Mouse (Mus musculus): ENCODE results near the gene Ccdc136. TPM values are rescaled to one million over a fixed set of nuclear protein-coding genes. Genes with fewer than 3 reads are reported as not detected.

Ccdc136 gene
- total and polyA plus RNA-seq, 3 experiments: 0.02 to 0.11 TPM; not detected in 1

DNA sequence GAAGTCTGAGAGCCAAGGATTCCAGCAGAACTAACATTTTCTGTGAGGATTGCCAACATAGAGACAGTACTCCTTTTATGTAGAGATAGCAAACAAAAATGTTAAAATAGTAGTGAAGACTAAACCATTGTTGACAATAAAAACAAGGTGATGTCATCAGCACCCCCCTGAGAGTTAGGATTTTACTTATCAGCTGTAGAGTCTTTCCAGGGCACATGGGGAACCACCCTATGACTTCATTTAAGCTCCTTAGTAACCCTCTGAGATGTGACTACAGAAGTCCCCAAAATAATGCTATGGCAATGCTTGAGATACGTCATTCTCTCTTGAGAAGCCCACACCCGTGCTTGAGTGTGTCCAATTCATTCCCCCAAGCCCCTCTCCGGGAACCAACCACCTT lies 67.3 kb downstream of the Ccdc136 start:
- peaks cover 10% of the 10 kb centered on the region; the same call in 1 of the 2 replicates for H3K4me1 ChIP-seq (ENCODE audit: insufficient read depth, low read depth, low read length)
- ATAC-seq (ENCODE audit: extremely low read depth, insufficient number of reproducible peaks, low FRiP score, poor library complexity, severe bottlenecking) (no peak), DNase-seq (ENCODE audit: low spot score) (no peak)
- H3K27me3 ChIP-seq (ENCODE audit: insufficient read depth, low read length): peaks cover 36% of the 10 kb centered on the region
- no peaks in the 10 kb centered on the region for H3K9me3 ChIP-seq (replicated peaks)
- no peaks in the 10 kb centered on the region for H3K36me3 ChIP-seq (replicated peaks)
- no peak overlapping the region for H3K4me3 ChIP-seq (ENCODE audit: low read depth, low read length)
- TF ChIP-seq POLR2AphosphoS5 (IDR thresholded peaks at IDR 0.05; ENCODE audit: insufficient replicate concordance, low read depth, low read length) (no peak), CTCF (IDR thresholded peaks at IDR 0.05; ENCODE audit: low read depth, low read length) (no peak), GATA2 (IDR thresholded peaks at IDR 0.05; ENCODE audit: borderline replicate concordance, low read depth, low read length) (no peak), GATA1 (IDR thresholded peaks at IDR 0.05; ENCODE audit: borderline replicate concordance, low read length) (no peak), TAL1 (conservative IDR thresholded peaks at IDR 0.05; ENCODE audit: low read depth, low read length) (no peak)

- H3K4me1 ChIP-seq (ENCODE audit: insufficient read depth, low read depth, low read length): peaks cover 22% of the 10 kb centered on the region
- H3K36me3 ChIP-seq (replicated peaks): peaks cover 38% of the 10 kb centered on the region
- ATAC-seq (ENCODE audit: extremely low read depth, insufficient number of reproducible peaks, low FRiP score, poor library complexity, severe bottlenecking): peak; percentile 86
- DNase-seq (ENCODE audit: low spot score): peak; percentile 98
- TF ChIP-seq GATA1 (IDR thresholded peaks at IDR 0.05; ENCODE audit: borderline replicate concordance, low read length) (no peak), CTCF (IDR thresholded peaks at IDR 0.05; ENCODE audit: low read depth, low read length) (no peak), POLR2AphosphoS5 (IDR thresholded peaks at IDR 0.05; ENCODE audit: insufficient replicate concordance, low read depth, low read length) (no peak), GATA2 (IDR thresholded peaks at IDR 0.05; ENCODE audit: borderline replicate concordance, low read depth, low read length) (no peak), TAL1 (conservative IDR thresholded peaks at IDR 0.05; ENCODE audit: low read depth, low read length) (no peak)
- peaks cover 9% of the 10 kb centered on the region for H3K27me3 ChIP-seq (ENCODE audit: insufficient read depth, low read length)
- no peaks in the 10 kb centered on the region for H3K9me3 ChIP-seq (replicated peaks)
- H3K4me3 ChIP-seq (ENCODE audit: low read depth, low read length): peak within 1 kb of the TSS; percentile 78
Observed at GRCm38 (mm10) chr6:29467583-29468354, 71.7 kb downstream of the Ccdc136 start, which contains the start of gene Atp6v1f. Gene Atp6v1f (plus strand): TSS chr6:29467718.

DNA sequence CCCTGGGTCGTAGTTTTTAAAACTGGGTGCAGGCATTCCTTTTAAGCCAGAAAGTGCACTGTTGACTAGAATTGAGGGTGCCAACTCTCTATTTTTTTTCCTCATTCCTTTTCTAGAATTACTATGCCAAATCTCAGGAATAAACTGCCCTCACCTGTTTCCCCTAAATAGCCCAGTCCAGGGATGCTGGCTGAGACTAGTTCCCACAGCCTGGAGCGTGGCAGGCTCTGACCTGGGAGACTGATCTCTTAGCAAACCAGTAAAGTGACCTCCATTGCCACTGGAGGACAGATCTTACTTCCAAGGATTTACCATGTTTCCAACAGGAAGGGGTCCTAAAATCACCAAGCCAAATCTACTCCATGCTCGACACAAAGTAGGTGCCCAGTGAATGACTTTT lies 72.7 kb downstream of the Ccdc136 start:
- Histone ChIP-seq H3K36me3 (replicated peaks) (peaks cover 47% of the 10 kb centered on the region), H3K4me1 (ENCODE audit: insufficient read depth, low read depth, low read length) (peaks cover 29% of the 10 kb centered on the region), H3K9me3 (replicated peaks) (no peaks in the 10 kb centered on the region), H3K4me3 (ENCODE audit: low read depth, low read length) (peak overlapping the region; percentile 78), H3K27me3 (ENCODE audit: insufficient read depth, low read length) (peaks cover 5% of the 10 kb centered on the region)
- DNase-seq (ENCODE audit: low spot score) (no peak), ATAC-seq (ENCODE audit: extremely low read depth, insufficient number of reproducible peaks, low FRiP score, poor library complexity, severe bottlenecking) (no peak)
- TF ChIP-seq POLR2AphosphoS5 (IDR thresholded peaks at IDR 0.05; ENCODE audit: insufficient replicate concordance, low read depth, low read length): no peak
- TF ChIP-seq GATA1 (IDR thresholded peaks at IDR 0.05; ENCODE audit: borderline replicate concordance, low read length): no peak
- no peak for TF ChIP-seq CTCF (IDR thresholded peaks at IDR 0.05; ENCODE audit: low read depth, low read length)
- TF ChIP-seq GATA2 (IDR thresholded peaks at IDR 0.05; ENCODE audit: borderline replicate concordance, low read depth, low read length): no peak
- no peak for TF ChIP-seq TAL1 (conservative IDR thresholded peaks at IDR 0.05; ENCODE audit: low read depth, low read length)

- ATAC-seq (ENCODE audit: extremely low read depth, insufficient number of reproducible peaks, low FRiP score, poor library complexity, severe bottlenecking): no peak
- no peak for DNase-seq (ENCODE audit: low spot score)
- Histone ChIP-seq H3K9me3 (replicated peaks) (no peaks in the 10 kb centered on the region), H3K36me3 (replicated peaks) (peaks cover 47% of the 10 kb centered on the region), H3K27me3 (ENCODE audit: insufficient read depth, low read length) (peaks cover 11% of the 10 kb centered on the region; the same call in 1 of the 2 replicates), H3K4me3 (ENCODE audit: low read depth, low read length) (no peak within 1 kb of the TSS), H3K4me1 (ENCODE audit: insufficient read depth, low read depth, low read length) (peaks cover 32% of the 10 kb centered on the region)
- TF ChIP-seq POLR2AphosphoS5 (IDR thresholded peaks at IDR 0.05; ENCODE audit: insufficient replicate concordance, low read depth, low read length) (no peak), TAL1 (conservative IDR thresholded peaks at IDR 0.05; ENCODE audit: low read depth, low read length) (no peak), CTCF (IDR thresholded peaks at IDR 0.05; ENCODE audit: low read depth, low read length) (no peak), GATA1 (IDR thresholded peaks at IDR 0.05; ENCODE audit: borderline replicate concordance, low read length) (no peak), GATA2 (IDR thresholded peaks at IDR 0.05; ENCODE audit: borderline replicate concordance, low read depth, low read length) (no peak)
Observed at GRCm38 (mm10) chr6:29471137-29471536, 75.0 kb downstream of the Ccdc136 start, which contains the start of gene Atp6v1fnb. Gene Atp6v1fnb (plus strand): TSS chr6:29471437.

DNA sequence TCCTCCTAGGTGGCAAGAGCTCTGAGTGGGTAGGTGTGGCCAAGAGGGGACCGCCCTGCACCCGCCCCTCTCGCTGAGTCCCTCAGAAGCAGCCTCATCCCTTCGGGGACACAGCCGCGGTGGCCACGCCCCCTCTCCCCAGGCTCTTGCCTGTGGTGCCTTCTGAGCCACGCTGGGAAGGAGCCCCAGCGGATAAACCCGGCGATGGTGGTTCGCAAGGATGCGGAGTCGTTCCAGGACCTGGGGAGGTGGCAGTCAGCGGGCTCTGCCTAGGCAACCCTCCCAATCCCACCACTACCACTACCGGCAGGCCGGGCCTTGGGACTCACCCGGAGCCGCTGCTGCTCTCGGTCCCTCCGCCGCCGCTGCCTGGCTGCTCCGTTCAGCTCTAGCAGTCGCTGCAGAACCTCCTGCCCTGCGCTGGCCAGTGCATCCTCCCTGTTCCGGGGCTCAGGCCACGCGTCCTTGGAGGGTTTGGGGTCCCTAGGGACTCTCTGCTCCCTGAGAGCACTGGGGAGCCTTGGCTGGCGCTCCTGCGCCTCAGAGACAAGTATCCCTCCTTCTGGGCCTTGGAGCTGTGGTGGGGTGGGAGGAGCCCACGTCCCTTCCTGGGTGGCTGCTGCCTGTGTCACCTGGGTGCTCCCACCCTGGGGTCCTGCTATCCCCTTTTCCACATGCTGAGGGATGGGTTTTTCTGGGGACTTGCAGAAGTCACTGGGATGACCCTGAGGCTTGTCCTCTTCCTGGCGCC lies 78.0 kb downstream of the Ccdc136 start:
- Histone ChIP-seq H3K36me3 (replicated peaks) (peaks cover 44% of the 10 kb centered on the region), H3K4me3 (ENCODE audit: low read depth, low read length) (peak overlapping the region; percentile 69), H3K4me1 (ENCODE audit: insufficient read depth, low read depth, low read length) (peaks cover 23% of the 10 kb centered on the region), H3K9me3 (replicated peaks) (no peaks in the 10 kb centered on the region), H3K27me3 (ENCODE audit: insufficient read depth, low read length) (peaks cover 36% of the 10 kb centered on the region)
- DNase-seq (ENCODE audit: low spot score): peak; percentile 89
- peak; percentile 96 for ATAC-seq (ENCODE audit: extremely low read depth, insufficient number of reproducible peaks, low FRiP score, poor library complexity, severe bottlenecking)
- TF ChIP-seq POLR2AphosphoS5 (IDR thresholded peaks at IDR 0.05; ENCODE audit: insufficient replicate concordance, low read depth, low read length) (no peak), TAL1 (conservative IDR thresholded peaks at IDR 0.05; ENCODE audit: low read depth, low read length) (no peak), CTCF (IDR thresholded peaks at IDR 0.05; ENCODE audit: low read depth, low read length) (no peak), GATA2 (IDR thresholded peaks at IDR 0.05; ENCODE audit: borderline replicate concordance, low read depth, low read length) (no peak), GATA1 (IDR thresholded peaks at IDR 0.05; ENCODE audit: borderline replicate concordance, low read length) (no peak)

GRCm38 (mm10) chr6:29474736-29475135 lies 78.6 kb downstream of the Ccdc136 start:
- peaks cover 38% of the 10 kb centered on the region for H3K36me3 ChIP-seq (replicated peaks)
- H3K27me3 ChIP-seq (ENCODE audit: insufficient read depth, low read length): peaks cover 41% of the 10 kb centered on the region
- no peaks in the 10 kb centered on the region for H3K9me3 ChIP-seq (replicated peaks)
- H3K4me1 ChIP-seq (ENCODE audit: insufficient read depth, low read depth, low read length): peaks cover 18% of the 10 kb centered on the region
- TF ChIP-seq GATA1 (IDR thresholded peaks at IDR 0.05; ENCODE audit: borderline replicate concordance, low read length): no peak
- no peak for TF ChIP-seq POLR2AphosphoS5 (IDR thresholded peaks at IDR 0.05; ENCODE audit: insufficient replicate concordance, low read depth, low read length)
- no peak for TF ChIP-seq TAL1 (conservative IDR thresholded peaks at IDR 0.05; ENCODE audit: low read depth, low read length)
- TF ChIP-seq GATA2 (IDR thresholded peaks at IDR 0.05; ENCODE audit: borderline replicate concordance, low read depth, low read length): no peak
- TF ChIP-seq CTCF (IDR thresholded peaks at IDR 0.05; ENCODE audit: low read depth, low read length): no peak
- no peak overlapping the region for H3K4me3 ChIP-seq (ENCODE audit: low read depth, low read length)
- no peak for ATAC-seq (ENCODE audit: extremely low read depth, insufficient number of reproducible peaks, low FRiP score, poor library complexity, severe bottlenecking)
- DNase-seq (ENCODE audit: low spot score): no peak

All from G1E (cell line).